Mouse (Mus musculus): ENCODE data around the gene Nfatc2ip.

DNA sequence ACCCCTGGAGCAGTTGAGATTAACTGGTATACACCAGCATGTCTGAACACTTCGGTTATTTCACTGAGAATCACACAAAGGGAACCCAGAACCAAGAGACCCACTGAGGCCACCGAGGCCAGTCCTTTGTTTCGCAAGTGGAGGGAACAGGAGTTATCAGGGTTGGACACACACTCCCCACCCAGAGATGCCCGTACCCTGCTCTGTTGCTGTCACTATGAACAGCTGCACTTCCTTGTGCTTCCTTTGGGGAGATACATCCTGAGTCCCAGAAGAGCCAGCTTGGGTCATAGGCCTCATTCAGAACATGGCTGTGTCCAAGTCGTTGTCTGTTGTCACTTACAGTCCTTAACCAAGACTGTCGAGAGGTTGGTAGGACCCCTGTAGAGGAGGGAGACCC is 33.5 kb downstream of the Nfatc2ip start:
- TF ChIP-seq CTCF (IDR thresholded peaks at IDR 0.05; ENCODE audit: borderline replicate concordance, control insufficient read depth, extremely low read depth, insufficient read depth, low read length, poor library complexity) (no peak), POLR2A (IDR thresholded peaks at IDR 0.05; ENCODE audit: control insufficient read depth, extremely low read depth, insufficient read depth, low read length, poor library complexity) (no peak)

Measured in thymus, adult 2 months (tissue).